Mouse (Mus musculus): ENCODE measurements around the gene Rtn2. TPM values are rescaled to one million over a fixed set of nuclear protein-coding genes. Genes with fewer than 3 reads are reported as not detected.

Rtn2 gene
- not detected for polyA plus RNA-seq (2017; shearing (Covaris generic))

GRCm38 (mm10) chr7:19282385-19282784 lies at the start of gene Rtn2:
Gene Rtn2 (plus strand): TSS chr7:19282624.

GRCm38 (mm10) chr7:19271238-19272172 lies 10.9 kb upstream of the Rtn2 start, which contains the start of gene Vasp:
Gene Vasp (minus strand): TSS chr7:19271817.

GRCm38 (mm10) chr7:19279581-19280114 lies 2.8 kb upstream of the Rtn2 start, which contains the start of gene Ppm1n:
Gene Ppm1n (minus strand): TSS chr7:19280064.

GRCm38 (mm10) chr7:19309884-19310641 lies 27.6 kb downstream of the Rtn2 start, which contains the start of gene Fosb:
Gene Fosb (minus strand): TSS chr7:19310051.

GRCm38 (mm10) chr7:19344237-19344847 lies 61.9 kb downstream of the Rtn2 start, which contains the start of gene Ercc1:
Gene Ercc1 (plus strand): TSS chr7:19344778.

Other genes starting within 250 kb of the Rtn2 start
- gene Rsph6a, start 227.9 kb upstream of the Rtn2 start, polyA plus RNA-seq (2017; shearing (Covaris generic)), result not detected
- not detected for gene Dmwd, start 206.4 kb upstream of the Rtn2 start, polyA plus RNA-seq (2017; shearing (Covaris generic))
- 0.42 TPM for gene Dmpk, start 198.8 kb upstream of the Rtn2 start, polyA plus RNA-seq (2017; shearing (Covaris generic))
- 0.15 TPM for gene Six5, start 188.0 kb upstream of the Rtn2 start, polyA plus RNA-seq (2017; shearing (Covaris generic))
- not detected for gene Gm4969, start 164.3 kb upstream of the Rtn2 start, polyA plus RNA-seq (2017; shearing (Covaris generic))
- 28.3 TPM for gene Fbxo46, start 162.8 kb upstream of the Rtn2 start, polyA plus RNA-seq (2017; shearing (Covaris generic))
- gene Qpctl, start 133.3 kb upstream of the Rtn2 start, polyA plus RNA-seq (2017; shearing (Covaris generic)), result 17.4 TPM
- gene Snrpd2, start 132.9 kb upstream of the Rtn2 start, polyA plus RNA-seq (2017; shearing (Covaris generic)), result 54.7 TPM
- gene Gipr, start 116.5 kb upstream of the Rtn2 start, polyA plus RNA-seq (2017; shearing (Covaris generic)), result not detected
- gene Eml2, start 106.2 kb upstream of the Rtn2 start, polyA plus RNA-seq (2017; shearing (Covaris generic)), result 33.3 TPM
- 0.31 TPM for gene Gpr4, start 70.1 kb upstream of the Rtn2 start, polyA plus RNA-seq (2017; shearing (Covaris generic))
- gene Opa3, start 54.3 kb upstream of the Rtn2 start, polyA plus RNA-seq (2017; shearing (Covaris generic)), result 25.6 TPM
- 301 TPM for gene Vasp, start 10.8 kb upstream of the Rtn2 start, polyA plus RNA-seq (2017; shearing (Covaris generic))
- 1.3 TPM for gene Ppm1n, start 2.6 kb upstream of the Rtn2 start, polyA plus RNA-seq (2017; shearing (Covaris generic))
- gene Fosb, start 27.4 kb downstream of the Rtn2 start, polyA plus RNA-seq (2017; shearing (Covaris generic)), result 0.94 TPM
- gene Ercc1, start 62.2 kb downstream of the Rtn2 start, polyA plus RNA-seq (2017; shearing (Covaris generic)), result 88.0 TPM
- 18.5 TPM for gene Cd3eap, start 76.9 kb downstream of the Rtn2 start, polyA plus RNA-seq (2017; shearing (Covaris generic))
- gene Ppp1r13l, start 77.1 kb downstream of the Rtn2 start, polyA plus RNA-seq (2017; shearing (Covaris generic)), result 0.29 TPM
- gene Ercc2, start 99.4 kb downstream of the Rtn2 start, polyA plus RNA-seq (2017; shearing (Covaris generic)), result 11.8 TPM
- 16.4 TPM for gene Klc3, start 121.5 kb downstream of the Rtn2 start, polyA plus RNA-seq (2017; shearing (Covaris generic))
- gene Ckm, start 122.2 kb downstream of the Rtn2 start, polyA plus RNA-seq (2017; shearing (Covaris generic)), result not detected
- 1.2 TPM for gene Mark4, start 176.2 kb downstream of the Rtn2 start, polyA plus RNA-seq (2017; shearing (Covaris generic))
- gene Exoc3l2, start 180.7 kb downstream of the Rtn2 start, polyA plus RNA-seq (2017; shearing (Covaris generic)), result not detected
- gene Bloc1s3, start 225.7 kb downstream of the Rtn2 start, polyA plus RNA-seq (2017; shearing (Covaris generic)), result 0.47 TPM
- gene Trappc6a, start 225.8 kb downstream of the Rtn2 start, polyA plus RNA-seq (2017; shearing (Covaris generic)), result 128 TPM
- gene Nkpd1, start 235.2 kb downstream of the Rtn2 start, polyA plus RNA-seq (2017; shearing (Covaris generic)), result not detected

Measured in CD4-positive, CD25-positive, alpha-beta regulatory T cell, adult 9 weeks (primary cell).